Mouse (Mus musculus) activated CD4-positive, CD25-positive, alpha-beta regulatory T cell, adult 4 months (primary cell): ENCODE data around the gene Thrap3. TPM values are rescaled to one million over a fixed set of nuclear protein-coding genes. Genes with fewer than 3 reads are reported as not detected.

ENCODE experiments used
- ATAC-seq: one replicate; pipeline ENCODE4 v1.8.0; 2017
- polyA plus RNA-seq, 2 experiments: library from polyadenylated mRNA; unstranded; fragments of 100-300 nt; shearing (Covaris generic); gene quantifications; one replicate each; pipeline ENCODE4 v1.2.1; 2017

Gene Thrap3
- polyA plus RNA-seq, 2 experiments from 2014 or later, result 205 to 236 TPM

DNA sequence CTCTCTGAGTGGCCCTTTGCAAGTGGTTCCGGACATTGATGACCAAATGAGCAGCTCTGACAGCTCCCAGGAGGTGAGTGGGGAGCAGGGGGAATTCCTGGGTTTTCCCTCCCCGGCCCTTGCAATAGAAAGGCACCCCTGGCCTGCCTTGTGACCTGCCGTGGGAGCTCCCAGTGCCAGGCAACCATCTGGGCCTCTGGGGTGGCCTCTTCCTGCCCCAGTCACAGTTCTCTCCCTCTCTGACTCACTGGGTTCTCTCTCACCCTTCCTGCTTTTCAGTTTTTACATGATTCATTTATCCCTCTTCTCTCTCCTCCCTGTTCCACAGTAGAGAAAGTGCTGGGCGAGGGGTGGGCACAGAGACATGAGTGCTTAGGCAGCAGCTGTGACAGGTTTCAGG, 64.8 kb downstream of the Thrap3 start:
- no peak for ATAC-seq

DNA sequence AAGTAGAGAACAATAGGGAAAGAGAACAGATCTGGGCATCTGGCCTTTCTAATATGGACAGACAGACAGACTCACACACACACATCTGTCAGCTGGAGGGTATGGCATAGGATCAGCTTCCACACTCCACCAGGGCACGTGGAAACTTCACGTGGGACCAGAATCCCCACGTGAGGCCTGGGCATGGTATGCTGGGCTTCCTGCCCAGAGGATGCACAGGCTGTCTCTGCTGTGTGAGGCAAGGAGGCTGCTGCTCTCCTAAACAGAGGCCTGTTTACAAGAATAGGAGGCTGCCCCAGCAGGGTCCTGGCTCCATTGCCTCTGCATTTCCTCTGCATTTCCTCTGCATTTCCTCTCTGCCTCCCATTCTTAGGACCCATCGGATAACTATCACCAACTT, 67.9 kb downstream of the Thrap3 start:
- no peak for ATAC-seq

DNA sequence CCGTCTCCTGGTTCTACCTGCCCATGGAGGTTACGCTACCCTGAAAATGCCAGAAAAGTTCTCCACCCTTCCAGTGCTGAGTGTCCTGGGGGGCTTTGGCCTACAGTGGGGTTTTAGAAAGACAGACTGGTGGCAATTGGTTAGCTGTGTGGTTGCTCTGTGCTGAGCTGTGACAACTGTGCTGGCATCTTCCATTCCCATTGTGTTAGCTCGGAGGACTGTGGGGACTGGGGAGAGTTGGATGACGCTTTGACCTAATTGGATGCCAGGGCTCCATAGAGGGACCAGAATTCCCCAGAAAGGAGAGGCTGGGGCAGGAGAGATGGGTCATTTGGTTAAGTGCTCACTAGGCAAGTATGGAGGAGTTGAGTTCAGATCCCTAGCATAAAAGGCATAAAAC, 68.3 kb downstream of the Thrap3 start:
- no peak for ATAC-seq

DNA sequence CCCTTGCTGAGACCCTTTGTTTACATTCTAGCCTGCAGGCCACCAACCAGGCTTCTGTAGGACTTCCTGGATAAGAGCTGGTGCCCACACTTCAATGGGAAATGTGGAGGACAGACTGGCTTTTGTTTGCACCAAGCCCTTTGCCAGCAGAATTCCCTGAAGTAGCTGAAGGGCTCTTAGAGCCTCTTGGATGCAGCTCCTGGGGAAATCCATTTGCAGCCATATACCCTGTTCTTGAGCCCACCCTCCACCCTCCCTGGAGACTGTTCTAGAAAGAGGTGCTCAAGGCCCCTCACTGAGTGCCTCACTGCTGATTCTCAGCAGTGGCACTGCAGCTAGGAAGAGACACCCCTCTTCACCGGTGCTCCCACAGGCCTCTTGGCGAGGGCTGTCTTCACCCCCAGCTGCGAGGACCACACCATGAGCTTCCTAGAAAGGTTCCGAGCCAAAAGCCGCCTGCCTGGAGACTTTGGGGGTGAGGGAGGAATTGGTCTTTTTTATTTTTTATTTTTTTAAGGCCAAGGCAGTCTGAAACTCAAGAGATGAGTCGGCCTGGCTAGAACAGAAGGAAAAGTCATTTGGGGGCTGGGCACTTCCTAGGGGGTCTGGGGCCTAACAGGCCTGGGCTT, 69.8 kb downstream of the Thrap3 start:
- no peak for ATAC-seq

DNA sequence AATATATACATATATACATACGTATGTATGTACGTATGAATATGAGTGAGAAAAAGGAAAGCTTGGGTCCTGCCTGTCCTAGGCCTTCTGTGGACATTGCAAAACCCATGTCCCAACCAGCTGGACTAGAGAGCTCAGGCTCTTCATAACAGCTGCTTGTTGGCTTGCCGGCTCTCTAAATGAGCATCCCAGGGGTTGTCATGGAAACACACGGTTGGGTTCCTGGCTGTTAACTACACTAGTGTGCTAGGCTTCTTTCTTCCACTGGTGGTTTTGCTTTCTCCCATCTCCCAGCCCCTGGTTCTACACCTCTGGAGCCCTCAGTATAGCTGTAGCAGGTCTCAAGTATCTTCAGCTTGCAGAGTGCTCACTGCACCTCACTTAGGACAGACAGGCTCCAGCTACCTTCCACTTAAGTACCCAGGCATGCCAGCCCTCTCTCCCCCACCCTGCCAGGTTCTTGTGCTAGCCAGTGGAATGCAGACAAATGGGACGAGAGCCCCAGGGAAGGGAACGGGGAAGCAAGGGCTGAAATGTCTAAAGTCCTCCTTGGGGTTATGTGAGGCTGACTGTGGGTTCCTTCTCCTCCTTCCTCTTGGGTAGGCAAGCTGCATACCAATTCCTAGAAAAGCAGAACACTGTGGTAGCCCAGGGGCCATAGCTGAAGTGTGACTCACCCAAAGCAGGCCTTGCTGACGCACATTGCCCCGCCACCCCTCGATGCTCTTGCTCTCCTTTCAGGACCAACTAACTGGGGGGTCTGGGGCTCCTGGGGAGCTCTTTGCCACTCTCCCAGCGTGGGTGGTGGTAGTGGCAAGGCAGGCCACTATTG, 71.1 kb downstream of the Thrap3 start:
- ATAC-seq, result no peak

DNA sequence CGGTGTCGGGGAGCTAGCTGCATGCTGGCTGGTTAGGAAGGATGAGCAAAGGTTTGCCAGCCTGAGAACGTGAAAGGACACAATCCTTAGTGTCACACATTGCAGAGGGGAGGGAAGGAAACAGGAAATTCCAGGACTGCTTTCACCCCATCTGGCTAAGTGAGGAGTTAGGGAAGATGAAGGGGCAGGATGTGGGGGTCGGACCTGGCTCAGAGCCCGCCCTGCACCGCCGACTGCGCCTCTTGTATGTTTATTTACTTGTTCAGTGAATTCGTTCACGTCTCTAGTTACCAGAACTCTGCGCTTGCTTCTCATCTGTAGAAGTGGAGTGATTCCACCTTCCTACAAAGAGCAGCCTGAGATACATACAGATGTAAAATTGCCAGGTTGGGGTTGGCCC, 72.1 kb downstream of the Thrap3 start:
- no peak for ATAC-seq

DNA sequence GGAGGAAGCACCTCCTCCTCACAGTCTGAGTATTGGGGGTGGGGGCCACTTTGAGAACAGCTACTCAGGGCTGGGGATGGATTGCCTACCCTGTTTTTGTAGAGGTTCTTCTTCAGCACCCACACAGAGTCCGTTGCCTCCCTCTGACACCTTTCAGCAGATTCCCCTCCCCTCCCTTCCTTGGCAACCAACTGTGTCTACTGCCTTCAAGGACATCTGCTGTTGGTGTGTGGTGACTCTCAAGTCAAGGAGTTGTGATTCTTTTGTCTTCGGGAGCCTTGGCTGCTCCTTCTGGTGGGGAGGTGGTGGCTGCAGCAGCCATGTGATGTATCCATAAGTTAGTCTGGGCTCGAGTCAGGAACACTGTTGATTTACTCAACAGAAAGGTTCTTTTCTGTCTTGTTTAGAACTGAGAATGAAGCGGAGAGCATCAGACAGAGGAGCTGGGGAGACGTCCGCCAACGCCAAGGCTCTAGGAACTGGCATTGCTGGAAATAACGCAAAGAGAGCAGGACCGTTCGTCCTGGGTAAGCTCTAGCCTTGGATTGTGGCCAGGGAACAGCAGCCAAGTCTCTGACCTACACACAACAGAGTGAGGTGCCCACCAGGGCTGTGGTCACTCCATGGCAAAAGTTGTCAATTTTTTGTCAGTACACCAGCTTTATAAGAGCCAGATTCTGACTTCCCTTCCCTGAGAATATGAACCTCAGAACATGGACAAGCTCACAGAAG, 79.1 kb downstream of the Thrap3 start:
- no peak for ATAC-seq

DNA sequence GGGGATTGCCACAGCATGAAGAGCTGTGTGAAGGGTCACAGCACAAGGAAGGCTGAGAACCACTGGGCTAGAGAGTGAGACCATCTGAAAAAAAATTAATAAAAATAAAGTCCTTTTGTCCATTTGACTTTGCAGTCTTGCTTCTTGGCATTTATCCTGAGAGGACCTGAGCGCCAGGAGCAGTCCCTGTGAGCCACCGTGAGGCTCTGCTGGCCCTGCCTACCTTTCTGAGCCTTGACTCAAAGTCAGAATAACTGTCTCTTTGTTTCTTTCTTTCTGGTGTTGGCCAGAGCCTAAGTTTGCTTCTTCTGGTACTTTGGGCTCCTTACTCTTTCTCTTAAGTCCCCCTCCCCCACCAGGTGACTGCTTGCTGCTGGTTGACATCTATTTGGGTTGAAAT, 82.1 kb downstream of the Thrap3 start:
- ATAC-seq, result no peak

DNA sequence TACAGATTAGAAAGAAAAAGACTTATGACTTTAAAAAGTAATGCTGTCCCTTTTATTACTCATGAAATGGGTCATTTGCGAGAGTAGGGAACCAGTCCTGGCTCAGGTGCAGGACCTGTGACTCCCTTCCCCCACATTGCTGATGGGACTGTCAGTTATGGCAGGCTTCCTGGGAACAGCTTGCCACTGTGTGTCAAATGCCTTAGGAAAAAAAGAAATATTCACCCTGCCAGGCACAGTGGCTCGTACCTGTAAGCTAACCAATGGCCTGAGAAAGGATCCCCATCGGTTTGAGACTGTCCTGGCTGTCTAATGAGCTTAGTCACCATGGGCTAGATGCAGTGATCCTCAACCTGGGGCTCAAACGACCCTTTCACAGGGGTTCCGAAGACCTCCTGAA, 82.5 kb downstream of the Thrap3 start:
- ATAC-seq, result no peak

DNA sequence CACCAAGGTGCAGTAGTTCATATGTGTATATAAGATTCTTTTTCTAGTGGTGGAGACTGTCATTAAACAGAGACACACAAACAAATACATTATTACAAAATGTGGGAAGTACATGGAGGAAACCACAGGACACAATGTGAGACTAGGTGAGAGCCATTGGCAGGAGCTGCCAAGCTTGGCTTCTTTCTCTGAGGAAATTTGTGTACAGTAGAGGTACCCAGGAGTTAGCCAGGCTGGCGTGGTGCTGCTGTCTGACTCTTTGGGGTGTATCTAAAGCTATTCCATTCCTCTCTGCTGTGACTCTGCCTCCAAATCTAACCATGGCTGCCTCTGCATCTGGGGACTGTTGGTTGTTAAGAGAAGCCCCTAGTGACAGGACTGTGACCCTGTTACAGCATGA, 83.5 kb downstream of the Thrap3 start:
- no peak for ATAC-seq

DNA sequence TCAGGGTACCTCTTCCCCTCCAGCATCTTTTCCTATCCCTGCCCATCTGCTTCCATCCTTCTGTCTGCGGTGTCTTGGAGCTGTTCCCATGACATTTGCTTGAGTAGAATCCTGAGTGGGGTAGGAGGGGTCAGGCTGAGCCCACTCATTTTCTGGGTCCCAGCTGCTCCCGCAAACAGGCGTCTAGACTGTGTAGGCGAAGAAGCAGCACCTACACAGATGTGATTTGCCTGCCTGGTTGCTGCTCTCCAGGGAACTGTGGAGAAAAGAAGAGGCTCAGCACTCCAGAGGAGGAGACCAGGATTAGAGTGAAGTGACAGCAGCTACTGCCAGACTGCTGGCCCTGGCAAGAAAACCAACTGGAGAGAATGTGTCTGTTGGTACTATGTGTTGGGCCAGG, 83.9 kb downstream of the Thrap3 start:
- ATAC-seq, result no peak

DNA sequence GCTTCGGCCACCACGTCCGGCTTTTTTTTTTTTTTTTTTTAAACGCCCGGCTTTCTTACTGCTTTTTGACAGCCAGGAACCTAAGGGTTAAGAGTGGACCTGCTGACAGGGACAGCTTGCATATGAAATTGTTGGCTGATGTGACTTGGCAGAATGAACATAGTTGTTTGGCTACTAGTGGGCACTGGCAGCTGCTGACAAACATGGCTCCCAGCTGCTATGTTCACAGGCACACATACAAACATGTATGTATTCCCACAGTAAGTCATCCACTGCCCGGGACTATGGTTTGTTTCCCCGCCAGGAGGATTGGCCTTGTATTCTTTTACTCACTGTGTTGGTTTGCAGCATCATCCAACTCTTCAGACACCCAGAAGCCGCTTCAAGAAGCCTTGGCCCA, 85.4 kb downstream of the Thrap3 start:
- no peak for ATAC-seq

DNA sequence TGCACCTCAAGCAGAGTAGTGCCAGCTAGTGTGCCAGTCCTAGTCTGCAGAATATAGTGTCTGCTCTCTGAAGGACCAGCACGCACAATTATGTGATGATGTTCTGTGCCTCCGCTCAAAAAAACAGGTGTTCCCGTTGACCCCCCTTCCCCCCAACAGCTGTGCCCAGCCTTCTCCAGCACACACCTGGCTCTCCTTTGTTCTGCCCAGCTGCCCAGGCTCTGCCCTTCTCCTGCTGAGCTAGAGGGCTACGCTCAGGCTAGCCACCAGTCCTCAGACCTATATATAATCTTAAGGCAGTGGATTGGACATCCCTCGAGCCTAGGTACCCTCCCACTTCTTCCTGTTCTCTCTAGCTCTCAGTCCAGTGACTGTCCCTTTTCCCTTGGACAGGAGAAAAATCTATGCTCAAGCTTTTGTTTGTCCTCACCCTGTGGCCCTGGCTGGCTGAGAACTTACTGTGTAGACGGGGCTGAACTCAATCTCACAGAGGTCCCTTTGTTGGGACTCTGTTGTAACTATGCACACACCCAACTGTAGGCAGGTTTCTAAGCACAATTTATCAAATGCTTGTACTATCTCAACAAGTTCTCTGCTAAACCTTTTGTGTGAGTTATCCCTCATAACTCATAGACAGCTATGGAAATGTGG, 86.6 kb downstream of the Thrap3 start:
- ATAC-seq, result no peak

DNA sequence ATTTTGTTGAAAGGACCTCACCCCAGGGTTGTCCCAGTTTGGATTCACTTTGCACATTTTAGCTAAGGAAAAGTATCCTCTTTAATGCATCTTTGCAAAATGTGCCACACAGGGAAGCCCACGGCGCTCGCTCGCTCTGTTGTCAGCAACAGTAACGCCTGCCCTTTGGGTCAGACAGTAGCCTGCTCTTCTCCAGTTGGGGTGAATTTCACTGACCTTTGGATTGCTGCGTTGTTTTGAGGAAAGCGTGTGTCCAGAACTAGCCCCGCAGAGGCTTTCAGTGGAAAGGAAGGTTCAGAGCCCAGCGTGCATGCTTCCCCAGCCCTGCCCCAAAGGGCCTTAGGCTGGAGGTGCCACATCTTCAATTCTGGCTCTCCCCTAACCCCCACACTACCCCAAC, 87.1 kb downstream of the Thrap3 start:
- no peak for ATAC-seq

Other genes with a start within 250 kb of the Thrap3 start
- under 1 TPM; 0.24 to 0.38 TPM for gene Csf3r, start 178.2 kb downstream of the Thrap3 start, polyA plus RNA-seq
- 10 to 100 TPM; 63.7 to 77.4 TPM for gene Mrps15, start 155.8 kb downstream of the Thrap3 start, polyA plus RNA-seq
- under 1 TPM; 0.47 to 0.69 TPM for gene Oscp1, start 144.2 kb downstream of the Thrap3 start, polyA plus RNA-seq
- gene Lsm10, start 106.1 kb downstream of the Thrap3 start, polyA plus RNA-seq, result 10 to 100 TPM; 67.3 to 70.5 TPM
- 10 to 100 TPM; 15.5 to 20.4 TPM for gene Stk40, start 98.8 kb downstream of the Thrap3 start, polyA plus RNA-seq
- gene Eva1b, start 55.0 kb downstream of the Thrap3 start, polyA plus RNA-seq, result 10 to 100 TPM; 18.8 to 19.0 TPM
- gene Sh3d21, start 39.3 kb downstream of the Thrap3 start, polyA plus RNA-seq, result under 1 TPM in 1 of 2 experiments, not detected in 1; 0.92 TPM
- gene Map7d1, start 53.6 kb upstream of the Thrap3 start, polyA plus RNA-seq, result 1 to 10 TPM; 6.7 to 7.4 TPM
- gene Trappc3, start 59.6 kb upstream of the Thrap3 start, polyA plus RNA-seq, result 10 to 100 TPM; 57.1 to 80.8 TPM
- not detected for gene Col8a2, start 84.0 kb upstream of the Thrap3 start, polyA plus RNA-seq
- gene Adprhl2, start 118.9 kb upstream of the Thrap3 start, polyA plus RNA-seq, result 10 to 100 TPM; 12.4 to 26.1 TPM
- under 1 TPM in 1 of 2 experiments, not detected in 1; 0.33 TPM for gene Tekt2, start 122.9 kb upstream of the Thrap3 start, polyA plus RNA-seq
- gene Ago3, start 226.8 kb upstream of the Thrap3 start, polyA plus RNA-seq, result 10 to 100 TPM; 14.9 to 21.0 TPM